Mouse (Mus musculus) embryonic facial prominence, embryonic 12.5 days (tissue): ENCODE measurements around the gene Gdf15. TPM values are rescaled to one million over a fixed set of nuclear protein-coding genes. Genes with fewer than 3 reads are reported as not detected.

ENCODE experiments used
- ATAC-seq: fragments of 200-750 bp; cut with Nextera tagmentation; 2 replicates; pipeline ENCODE4 v1.8.0; 2017; ENCODE audit not compliant: insufficient number of reproducible peaks, insufficient read depth, low FRiP score, low TSS enrichment
- H3K27ac ChIP-seq: fragments of 300-500 bp; sonication (generic); 2 replicates; pipeline ENCODE4 v1.5.1; 2016; ENCODE audit warnings: mild to moderate bottlenecking
- H3K27me3 ChIP-seq: fragments of 300-500 bp; sonication (generic); 2 replicates; pipeline ENCODE4 v1.6.1; 2016; ENCODE audit warnings: mild to moderate bottlenecking, moderate library complexity
- H3K36me3 ChIP-seq: fragments of 300-500 bp; sonication (generic); 2 replicates; pipeline ENCODE4 v1.6.1; 2016; ENCODE audit warnings: mild to moderate bottlenecking
- H3K4me1 ChIP-seq: fragments of 300-500 bp; sonication (generic); 2 replicates; pipeline ENCODE4 v1.6.1; 2016
- H3K4me2 ChIP-seq: fragments of 300-500 bp; sonication (generic); replicated peaks from 2 replicates; pipeline ENCODE4 v1.6.1; 2016; ENCODE audit warnings: mild to moderate bottlenecking, moderate library complexity
- H3K4me3 ChIP-seq: fragments of 300-500 bp; sonication (generic); 2 replicates; pipeline ENCODE4 v1.5.1; 2016; ENCODE audit warnings: mild to moderate bottlenecking
- H3K9ac ChIP-seq: fragments of 300-500 bp; sonication (generic); 2 replicates; pipeline ENCODE4 v1.6.1; 2016; ENCODE audit warnings: mild to moderate bottlenecking, moderate library complexity
- H3K9me3 ChIP-seq: fragments of 300-500 bp; sonication (generic); 2 replicates; pipeline ENCODE4 v1.6.1; 2016; ENCODE audit warnings: mild to moderate bottlenecking, moderate library complexity
- WGBS: fragments of 180-500 bp; shearing (Covaris S2); methylation state at CpG from one replicate; pipeline ENCODE4 v1.1.7; 2016; 5-methylcytosine and 5-hydroxymethylcytosine counted together
- polyA plus RNA-seq: library from polyadenylated mRNA; unstranded; fragments of >200 nt; fragmentation: Nextera tagmentation; extraction: Ambion mirVana; gene quantifications from 2 replicates; pipeline ENCODE4 v1.2.1, GENCODE M21; 2016

Gene Gdf15
- polyA plus RNA-seq, 1 experiment from 2014 or later, result not detected

DNA sequence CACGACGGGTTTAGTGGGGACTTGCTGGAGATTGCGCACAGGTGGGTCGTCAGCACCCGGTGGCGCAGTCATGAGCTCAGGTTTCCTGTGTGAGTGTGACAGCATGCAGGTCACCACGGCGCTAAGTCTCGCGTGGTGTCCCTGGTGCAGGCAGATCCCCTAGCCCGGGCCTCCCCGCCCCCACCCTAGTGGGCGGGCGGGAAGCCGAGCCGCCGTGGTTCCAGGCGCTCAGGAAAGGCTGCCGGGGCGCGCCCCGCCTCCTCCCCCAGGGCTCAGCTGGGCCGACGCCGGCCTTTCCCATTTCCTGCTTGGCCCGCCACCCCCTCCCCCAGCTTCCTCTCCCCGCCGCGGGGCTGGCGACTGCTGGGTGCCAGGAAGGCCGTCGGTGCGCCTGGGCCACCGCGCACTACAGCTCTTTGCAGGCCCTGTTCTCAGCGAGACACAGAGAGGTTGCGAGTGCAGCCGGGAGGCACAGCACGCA lies 22.8 kb downstream of the Gdf15 start:
- Histone ChIP-seq H3K9ac (peak overlapping the region; percentile 53), H3K4me2 (peak overlapping the region; percentile 87), H3K27me3 (no peaks in the 10 kb centered on the region), H3K27ac (peak overlapping the region; percentile 98), H3K36me3 (0 out of 2 replicates have a peak, but pooled peaks cover 1% of the 10 kb centered on the region), H3K9me3 (no peaks in the 10 kb centered on the region), H3K4me3 (peak overlapping the region; percentile 44), H3K4me1 (peaks cover 40% of the 10 kb centered on the region)
- peak; percentile 54 for ATAC-seq
- under 1% methylated on average over 34 of the region's 39 CpGs for WGBS

DNA sequence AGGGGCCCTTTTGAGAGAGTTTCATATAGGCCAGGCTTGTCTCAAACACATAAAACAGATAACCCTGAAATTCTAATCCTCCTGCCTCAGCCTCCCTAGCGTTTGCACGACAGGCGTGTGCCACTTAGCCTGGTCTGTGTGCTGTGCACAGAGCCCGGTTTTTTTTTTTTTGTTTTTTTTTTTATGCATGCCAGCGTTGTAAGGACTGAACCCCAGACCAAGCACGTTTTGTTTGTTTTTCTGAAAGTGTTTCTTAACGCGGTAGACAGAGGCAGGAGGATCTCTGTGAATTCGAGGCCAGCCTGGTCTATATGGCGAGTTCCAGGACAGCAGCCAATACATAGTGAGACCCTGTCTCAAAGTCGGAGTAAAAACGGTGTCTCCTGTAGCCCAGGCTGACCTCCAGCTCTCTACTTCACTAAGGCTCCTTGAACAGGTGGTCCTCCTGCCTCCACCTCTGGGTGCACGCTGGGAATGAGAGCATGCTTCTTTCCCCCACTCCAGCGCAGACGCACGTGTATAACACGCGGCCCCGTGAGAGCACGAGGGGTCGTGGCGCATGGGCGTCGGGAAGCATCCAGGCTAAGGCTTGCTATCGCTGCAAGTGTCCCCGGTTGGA lies 23.4 kb downstream of the Gdf15 start, which contains the start of gene Ssbp4:
Ssbp4 (minus strand) TSS at position 124 of the 619 bp plus-strand sequence.
- WGBS, result 5% methylated on average over 26 of the region's 26 CpGs
- ATAC-seq, result peak; percentile 1; the same call in 1 of the 2 replicates

GRCm38 (mm10) chr8:70607898-70608748 lies 24.1 kb downstream of the Gdf15 start:
- H3K27me3 ChIP-seq, result no peaks in the 10 kb centered on the region
- peak overlapping the region; percentile 85 for H3K9ac ChIP-seq
- peak overlapping the region; percentile 98 for H3K27ac ChIP-seq
- WGBS, result under 1% methylated on average over 84 of the region's 84 CpGs
- no peak for ATAC-seq
- peak overlapping the region; percentile 87 for H3K4me2 ChIP-seq
- peaks cover 40% of the 10 kb centered on the region for H3K4me1 ChIP-seq
- H3K36me3 ChIP-seq, result 0 out of 2 replicates have a peak, but pooled peaks cover 5% of the 10 kb centered on the region
- peak overlapping the region; percentile 74 for H3K4me3 ChIP-seq
- H3K9me3 ChIP-seq, result no peaks in the 10 kb centered on the region

More for the DNA sequence above, 23.4 kb downstream of the Gdf15 start, which contains the start of gene Ssbp4:
- H3K9me3 ChIP-seq, result no peaks in the 10 kb centered on the region
- H3K9ac ChIP-seq, result peak within 1 kb of the TSS; percentile 85
- H3K27me3 ChIP-seq, result no peaks in the 10 kb centered on the region
- H3K4me2 ChIP-seq, result peak within 1 kb of the TSS; percentile 87
- peak within 1 kb of the TSS; percentile 74 for H3K4me3 ChIP-seq
- peak within 1 kb of the TSS; percentile 98 for H3K27ac ChIP-seq
- H3K36me3 ChIP-seq, result 0 out of 2 replicates have a peak, but pooled peaks cover 5% of the 10 kb centered on the region
- peaks cover 40% of the 10 kb centered on the region for H3K4me1 ChIP-seq

- Histone ChIP-seq H3K36me3 (peaks cover 11% of the 10 kb centered on the region; the same call in 1 of the 2 replicates), H3K27ac (peak overlapping the region; percentile 98), H3K27me3 (no peaks in the 10 kb centered on the region), H3K4me3 (peak overlapping the region; percentile 74), H3K4me1 (peaks cover 40% of the 10 kb centered on the region), H3K9me3 (no peaks in the 10 kb centered on the region), H3K9ac (peak overlapping the region; percentile 85), H3K4me2 (peak overlapping the region; percentile 87)
- ATAC-seq, result no peak
- WGBS, result 27% methylated on average over 6 of the region's 6 CpGs
Observed at GRCm38 (mm10) chr8:70607603-70607897, 24.7 kb downstream of the Gdf15 start.

DNA sequence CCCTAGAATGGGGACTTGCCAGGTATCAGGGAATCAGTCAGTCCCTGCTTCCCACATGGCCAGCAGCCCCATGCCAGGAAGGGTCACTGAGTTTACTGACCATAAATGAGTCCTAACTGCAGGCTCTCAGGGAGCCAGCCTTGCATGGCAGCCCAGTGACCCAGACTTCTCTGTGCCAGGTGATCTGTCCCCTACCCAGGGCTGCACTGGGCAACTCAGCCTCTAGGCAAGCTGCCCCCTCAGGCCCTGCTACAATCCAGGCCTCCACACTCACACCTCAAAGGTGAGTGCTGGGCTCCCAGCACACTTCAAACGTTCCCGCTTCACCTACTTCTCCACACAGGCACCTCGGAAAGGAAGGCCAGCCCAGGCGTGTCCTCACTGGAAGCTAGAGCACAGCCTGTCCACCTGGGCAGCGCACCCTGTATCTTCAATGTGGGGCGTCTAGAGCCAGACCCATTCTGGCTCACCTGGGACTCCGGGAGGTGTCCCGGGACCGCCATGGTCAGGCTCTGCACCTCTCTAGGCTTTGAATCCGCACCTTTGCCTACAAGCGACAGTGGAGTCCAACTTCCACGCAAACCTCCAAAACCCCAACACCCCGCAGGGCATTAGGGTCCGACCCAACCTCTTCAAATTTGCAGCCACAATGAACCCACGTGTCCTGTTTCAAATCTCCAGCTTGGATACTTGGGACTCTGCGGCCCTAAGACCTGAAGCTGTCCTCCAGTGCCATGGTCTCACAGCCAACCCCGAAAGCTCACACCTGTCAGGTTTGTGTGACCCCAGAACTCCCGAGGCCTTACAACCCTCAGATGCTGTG lies 25.3 kb downstream of the Gdf15 start:
- Histone ChIP-seq H3K4me3 (peak overlapping the region; percentile 74), H3K27me3 (no peaks in the 10 kb centered on the region), H3K4me1 (peaks cover 45% of the 10 kb centered on the region), H3K4me2 (peak overlapping the region; percentile 87), H3K9me3 (no peaks in the 10 kb centered on the region), H3K36me3 (peaks cover 16% of the 10 kb centered on the region; the same call in 1 of the 2 replicates), H3K9ac (peak overlapping the region; percentile 85), H3K27ac (peak overlapping the region; percentile 98; the same call in 1 of the 2 replicates)
- 63% methylated on average over 18 of the region's 18 CpGs for whole genome bisulfite sequencing
- no peak for ATAC-seq

DNA sequence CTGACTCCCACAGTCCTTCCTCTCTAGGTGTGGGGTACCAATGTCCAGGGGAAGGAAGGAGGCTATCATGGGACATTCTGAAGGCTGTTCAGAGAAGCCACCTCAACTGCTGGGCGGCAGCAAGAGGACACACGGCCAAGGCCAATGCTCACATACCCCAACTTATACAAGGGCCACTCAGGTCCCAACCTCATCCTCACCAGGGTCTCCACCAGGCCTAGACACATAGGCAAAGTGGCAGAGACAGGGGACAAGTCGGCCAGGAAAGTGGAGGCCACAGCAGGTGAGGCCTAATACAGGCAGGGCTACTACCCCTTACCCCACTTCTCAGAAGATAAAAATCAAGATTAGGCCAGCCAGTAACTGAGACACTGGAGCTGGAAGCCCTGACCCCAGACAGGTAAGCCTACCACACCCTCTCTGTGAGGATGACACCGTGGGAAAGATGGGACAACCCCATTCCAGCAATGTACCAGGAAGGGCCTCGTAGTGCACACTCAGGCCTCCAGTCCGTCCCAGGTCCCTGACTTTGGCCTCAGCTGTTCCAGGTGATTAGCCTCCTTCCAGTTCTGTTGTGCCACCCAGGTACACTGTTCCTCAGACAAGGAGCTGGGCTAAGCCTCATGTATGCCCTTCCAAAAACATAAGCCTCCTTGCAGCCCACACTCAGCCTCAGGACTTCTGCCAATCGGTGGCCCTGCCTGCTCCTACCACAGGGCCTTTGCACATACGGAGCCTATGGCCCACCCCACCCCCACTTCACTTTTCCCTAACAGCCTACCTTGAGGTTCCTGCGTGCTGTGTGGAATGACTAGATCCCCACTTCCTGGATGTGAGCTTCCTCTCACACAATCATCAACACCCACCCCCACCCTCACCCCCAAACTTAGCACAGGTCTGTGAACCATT lies 26.1 kb downstream of the Gdf15 start:
- H3K9me3 ChIP-seq, result no peaks in the 10 kb centered on the region
- H3K9ac ChIP-seq, result no peak overlapping the region
- H3K4me2 ChIP-seq, result peak overlapping the region; percentile 87
- 88% methylated on average over 9 of the region's 9 CpGs for WGBS
- no peak for ATAC-seq
- H3K27me3 ChIP-seq, result no peaks in the 10 kb centered on the region
- no peak overlapping the region for H3K27ac ChIP-seq
- H3K4me1 ChIP-seq, result peaks cover 46% of the 10 kb centered on the region
- no peak overlapping the region for H3K4me3 ChIP-seq
- H3K36me3 ChIP-seq, result peaks cover 19% of the 10 kb centered on the region; the same call in 1 of the 2 replicates

DNA sequence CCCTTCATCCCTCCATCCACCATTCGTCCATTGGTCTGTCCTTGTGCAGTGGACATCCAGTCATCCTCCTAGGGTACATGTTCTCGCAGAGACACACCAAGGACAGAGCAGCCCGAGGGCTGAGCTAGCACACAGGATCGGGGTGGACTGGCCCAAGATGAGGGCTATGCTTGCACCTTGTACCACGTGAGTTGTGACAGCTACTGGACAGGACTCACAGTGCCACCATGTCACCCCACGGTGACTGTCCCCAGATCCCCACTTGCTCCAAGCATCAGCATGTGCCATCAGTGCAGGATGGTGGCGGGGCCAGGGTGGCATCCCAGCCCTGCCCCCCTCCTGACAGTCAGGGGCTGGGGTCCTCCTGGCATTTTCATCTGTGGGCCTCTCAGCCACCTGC lies 27.7 kb downstream of the Gdf15 start:
- Histone ChIP-seq H3K36me3 (peaks cover 22% of the 10 kb centered on the region; the same call in 1 of the 2 replicates), H3K4me3 (no peak overlapping the region), H3K27me3 (no peaks in the 10 kb centered on the region), H3K9ac (no peak overlapping the region), H3K27ac (no peak overlapping the region), H3K4me2 (no peak overlapping the region), H3K4me1 (peaks cover 52% of the 10 kb centered on the region), H3K9me3 (no peaks in the 10 kb centered on the region)
- ATAC-seq, result no peak
- whole genome bisulfite sequencing, result 83% methylated on average over 7 of the region's 7 CpGs

GRCm38 (mm10) chr8:70602139-70602811 lies 30.0 kb downstream of the Gdf15 start:
- H3K27ac ChIP-seq, result peak overlapping the region; percentile 87; the same call in 1 of the 2 replicates
- 92% methylated on average over 13 of the region's 13 CpGs for WGBS
- H3K9me3 ChIP-seq, result no peaks in the 10 kb centered on the region
- no peak for ATAC-seq
- H3K9ac ChIP-seq, result no peak overlapping the region
- H3K4me1 ChIP-seq, result peaks cover 59% of the 10 kb centered on the region
- H3K27me3 ChIP-seq, result no peaks in the 10 kb centered on the region
- H3K4me2 ChIP-seq, result no peak overlapping the region
- peaks cover 24% of the 10 kb centered on the region; the same call in 1 of the 2 replicates for H3K36me3 ChIP-seq
- H3K4me3 ChIP-seq, result no peak overlapping the region

- H3K27me3 ChIP-seq, result no peaks in the 10 kb centered on the region
- H3K9me3 ChIP-seq, result no peaks in the 10 kb centered on the region
- H3K4me2 ChIP-seq, result peak overlapping the region; percentile 54
- peak overlapping the region; percentile 24; the same call in 1 of the 2 replicates for H3K9ac ChIP-seq
- peak; percentile 37 for ATAC-seq
- peaks cover 59% of the 10 kb centered on the region for H3K4me1 ChIP-seq
- peak overlapping the region; percentile 22; the same call in 1 of the 2 replicates for H3K4me3 ChIP-seq
- 1% methylated on average over 26 of the region's 26 CpGs for WGBS
- H3K36me3 ChIP-seq, result peaks cover 32% of the 10 kb centered on the region
- peak overlapping the region; percentile 87 for H3K27ac ChIP-seq
Observed at GRCm38 (mm10) chr8:70601271-70601649, 31.0 kb downstream of the Gdf15 start.
